Mouse (Mus musculus): ENCODE measurements around the gene Baz2a.
"Not testable (repeated sequence)": the region's sequence is repeated elsewhere in the genome, so short reads cannot be mapped to it uniquely, and the experiment has no call there.

Gene Baz2a

DNA sequence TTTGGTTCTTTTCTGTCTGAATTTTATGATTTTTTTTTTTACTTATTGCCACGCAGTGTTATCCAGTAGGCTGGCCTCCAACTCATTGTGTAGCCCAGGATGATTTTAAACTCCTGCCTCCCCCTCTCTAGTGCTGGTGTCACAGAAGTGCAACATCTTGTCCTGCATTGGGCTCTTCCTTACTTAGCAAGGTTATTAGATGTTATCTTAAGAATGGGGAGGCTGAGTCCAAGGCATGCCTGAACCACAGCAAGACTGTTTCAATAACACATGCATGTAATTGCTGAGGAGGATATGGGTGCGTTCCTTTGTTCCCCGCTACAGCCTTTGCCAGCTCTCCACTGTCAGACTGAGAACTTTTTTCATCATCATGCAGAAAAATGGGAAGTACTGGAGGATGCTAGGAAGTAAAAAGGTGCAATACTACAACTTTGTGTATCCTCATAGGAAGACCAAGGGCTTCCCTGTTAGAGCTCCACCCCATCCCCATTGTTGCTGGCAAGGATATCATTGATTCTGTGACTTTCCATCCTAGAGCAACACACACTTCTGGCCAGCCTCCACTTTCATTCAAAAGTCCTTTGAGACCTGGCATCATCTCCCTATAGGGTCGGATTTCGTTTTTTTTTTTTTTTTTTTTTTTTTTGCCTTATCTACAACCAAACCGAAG lies 9.4 kb upstream of the Baz2a start:
- no peak for DNase-seq (ENCODE audit: low read depth, low spot score)

GRCm38 (mm10) chr10:128082477-128082808 lies 8.9 kb upstream of the Baz2a start:
- DNase-seq (ENCODE audit: low read depth, low spot score): no peak

DNA sequence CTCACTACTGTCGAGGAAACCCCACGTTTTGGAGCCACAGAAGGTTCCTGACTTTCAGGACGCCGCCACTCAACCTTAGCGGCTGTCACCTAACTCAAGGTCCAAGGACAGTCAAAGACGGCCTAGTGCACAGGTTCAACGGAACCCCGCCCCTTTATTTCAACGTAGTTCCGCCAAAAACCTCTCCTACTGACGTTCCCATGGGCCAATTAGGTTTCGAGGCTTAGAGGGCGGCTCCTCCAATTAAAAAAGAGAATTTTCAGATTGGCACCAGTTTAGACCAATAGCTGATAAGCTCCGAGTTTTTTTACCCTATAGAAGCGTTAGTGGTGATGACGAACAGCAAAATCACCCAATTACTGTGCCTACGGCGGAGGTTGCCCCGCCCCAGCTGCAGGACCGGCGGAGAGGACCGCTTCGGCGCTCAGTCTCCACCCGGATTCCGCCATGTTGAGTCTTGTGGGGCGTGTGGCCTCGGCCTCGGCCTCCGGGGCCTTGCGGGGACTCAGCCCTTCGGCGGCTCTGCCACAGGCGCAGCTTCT lies 8.4 kb upstream of the Baz2a start, which contains the start of gene Atp5b:
Atp5b (plus strand) TSS at position 394 of the 542 bp plus-strand sequence.
- DNase-seq (ENCODE audit: low read depth, low spot score): peak; percentile 100

GRCm38 (mm10) chr10:128083688-128084087 lies 7.7 kb upstream of the Baz2a start:
- no peak for DNase-seq (ENCODE audit: low read depth, low spot score)

DNA sequence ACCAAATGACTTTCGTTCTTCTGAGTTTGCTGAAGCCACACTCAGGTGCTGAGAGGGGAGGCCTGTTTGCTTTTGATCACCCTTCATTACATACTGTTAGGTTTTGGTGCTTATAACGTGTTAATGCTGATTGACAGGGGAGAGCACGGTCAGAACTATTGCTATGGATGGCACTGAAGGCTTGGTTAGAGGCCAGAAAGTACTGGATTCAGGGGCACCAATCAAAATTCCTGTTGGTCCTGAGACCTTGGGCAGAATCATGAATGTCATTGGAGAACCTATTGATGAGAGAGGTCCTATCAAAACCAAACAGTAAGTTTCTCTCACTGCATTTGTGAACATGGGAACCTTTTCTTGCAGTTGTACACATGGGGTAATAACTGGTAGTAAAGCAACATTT lies 7.2 kb upstream of the Baz2a start:
- DNase-seq (ENCODE audit: low read depth, low spot score): no peak

GRCm38 (mm10) chr10:128086391-128086790 lies 5.0 kb upstream of the Baz2a start:
- no peak for DNase-seq (ENCODE audit: low read depth, low spot score)

DNA sequence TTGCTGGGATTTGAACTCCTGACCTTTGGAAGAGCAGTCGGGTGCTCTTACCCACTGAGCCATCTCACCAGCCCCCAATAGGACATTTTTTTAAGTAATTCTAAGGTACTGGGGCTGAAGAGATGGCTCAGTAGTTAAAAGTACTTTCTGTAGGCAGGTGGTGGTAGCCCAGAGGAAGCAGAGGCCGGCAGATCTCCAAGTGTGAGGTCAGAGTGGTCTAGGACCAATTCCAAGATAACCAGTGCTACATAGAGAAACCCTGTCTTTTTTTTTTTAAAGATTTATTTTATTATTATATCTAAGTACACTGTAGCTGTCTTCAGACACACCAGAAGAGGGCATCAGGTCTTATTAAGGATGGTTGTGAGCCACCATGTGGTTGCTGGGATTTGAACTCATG lies 4.2 kb upstream of the Baz2a start:
- not testable (repeated sequence) for DNase-seq (ENCODE audit: low read depth, low spot score)

DNA sequence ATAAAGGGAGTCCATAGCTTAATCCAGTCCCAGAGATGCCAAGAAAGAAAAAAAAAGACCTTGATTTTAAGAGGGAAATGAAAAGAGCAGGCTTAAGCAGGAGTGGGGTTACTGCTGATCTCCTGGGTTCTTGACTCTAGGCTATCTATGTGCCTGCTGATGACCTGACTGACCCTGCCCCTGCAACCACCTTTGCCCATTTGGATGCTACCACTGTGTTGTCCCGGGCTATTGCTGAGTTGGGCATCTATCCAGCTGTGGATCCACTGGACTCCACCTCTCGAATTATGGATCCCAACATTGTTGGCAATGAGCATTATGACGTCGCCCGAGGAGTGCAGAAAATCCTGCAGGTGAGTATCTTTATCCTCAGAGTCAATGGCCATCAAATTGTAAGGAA lies 3.2 kb upstream of the Baz2a start:
- no peak for DNase-seq (ENCODE audit: low read depth, low spot score)

DNA sequence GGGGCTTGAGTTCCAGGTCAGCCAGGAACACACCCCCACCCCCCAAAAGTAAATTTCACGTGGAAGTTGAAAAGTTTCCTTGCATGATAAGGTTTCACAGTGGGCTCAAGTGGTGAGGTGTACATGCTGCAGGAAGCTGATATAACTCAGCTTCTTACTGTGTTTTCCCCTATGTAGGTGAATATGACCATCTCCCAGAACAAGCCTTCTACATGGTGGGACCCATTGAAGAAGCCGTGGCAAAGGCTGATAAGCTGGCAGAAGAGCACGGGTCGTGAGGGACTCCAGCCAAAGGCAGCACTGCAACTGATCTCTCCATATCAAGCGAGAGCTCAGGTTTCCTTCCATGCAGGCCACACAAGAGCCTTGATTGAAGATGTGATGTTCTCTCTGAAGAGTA lies 1.5 kb upstream of the Baz2a start:
- no peak for DNase-seq (ENCODE audit: low read depth, low spot score)

- peak; percentile 89 for DNase-seq (ENCODE audit: low read depth, low spot score)
These were observed 470 bp upstream of the Baz2a start for GRCm38 (mm10) chr10:128090651-128091563.

GRCm38 (mm10) chr10:128092506-128093495 lies 1.4 kb downstream of the Baz2a start:
- peak; percentile 67 for DNase-seq (ENCODE audit: low read depth, low spot score)

DNA sequence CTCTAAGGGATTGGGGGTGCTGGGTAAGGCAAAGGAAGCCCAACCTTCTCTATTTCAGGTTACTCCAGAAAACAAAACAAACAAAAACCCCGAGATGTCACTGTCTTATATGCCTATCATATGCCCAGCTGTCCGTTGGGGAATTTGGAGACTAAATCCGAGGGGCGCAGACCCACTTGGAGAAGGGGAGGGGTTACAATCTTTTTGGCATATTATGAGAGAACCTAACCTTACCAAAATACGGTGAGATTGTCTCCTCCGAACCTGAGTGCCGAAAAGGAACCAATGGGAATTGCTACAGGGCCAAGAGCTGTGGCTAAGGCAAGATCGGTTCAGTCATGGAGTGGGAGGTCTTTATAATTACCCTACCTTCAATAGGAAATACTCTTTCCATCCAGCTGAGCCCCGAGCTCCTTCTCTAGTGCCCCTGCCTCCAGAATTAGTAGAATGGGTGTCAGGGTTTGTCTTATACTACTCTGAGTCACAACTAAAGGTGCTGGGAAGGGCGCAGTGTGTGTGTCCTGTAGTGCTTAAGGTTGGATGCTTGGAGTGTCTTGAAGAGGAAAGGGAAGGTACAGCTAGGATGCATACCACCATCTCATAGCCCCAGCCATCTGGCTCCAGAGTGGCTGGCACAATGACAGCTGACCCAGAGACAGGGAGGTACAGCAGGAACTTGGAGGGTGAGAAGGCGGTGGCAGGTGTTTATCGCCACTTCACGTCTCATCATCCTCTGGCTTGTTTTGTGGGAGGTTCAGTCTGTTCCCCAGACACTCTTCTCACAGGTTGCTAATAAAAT lies 2.3 kb downstream of the Baz2a start:
- DNase-seq (ENCODE audit: low read depth, low spot score): no peak

GRCm38 (mm10) chr10:128094340-128094968 lies 3.1 kb downstream of the Baz2a start:
- peak; percentile 77 for DNase-seq (ENCODE audit: low read depth, low spot score)

DNA sequence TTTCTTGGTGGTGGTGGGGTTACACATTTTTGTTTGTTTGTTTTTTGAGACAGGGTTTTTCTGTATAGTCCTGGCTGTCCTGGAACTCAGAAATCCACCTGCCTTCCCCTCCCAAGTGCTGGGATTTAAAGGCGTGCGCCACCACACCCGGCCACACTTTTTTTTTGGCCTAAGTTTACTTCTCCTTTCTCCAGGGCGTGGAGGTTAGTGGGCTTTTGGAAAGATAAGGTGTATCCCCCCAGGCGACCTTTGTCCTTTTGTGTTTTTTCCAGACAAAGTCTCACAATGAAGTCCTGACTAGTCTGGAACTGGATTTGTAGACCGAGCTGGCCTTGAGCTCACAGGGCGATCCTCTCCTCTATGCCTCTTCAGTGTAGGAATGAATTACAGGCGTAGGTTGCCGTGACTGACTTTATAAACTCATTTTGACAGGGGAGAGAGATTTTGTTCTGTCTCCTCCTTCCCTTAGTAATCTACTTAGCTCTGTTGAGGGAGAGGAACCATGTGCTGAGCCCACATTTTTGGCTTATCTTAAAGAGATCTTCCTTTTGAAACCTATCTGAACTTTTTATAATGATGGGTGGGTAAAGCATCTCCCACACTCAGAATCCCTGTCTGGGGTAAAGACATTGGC lies 3.7 kb downstream of the Baz2a start:
- no peak for DNase-seq (ENCODE audit: low read depth, low spot score)

DNA sequence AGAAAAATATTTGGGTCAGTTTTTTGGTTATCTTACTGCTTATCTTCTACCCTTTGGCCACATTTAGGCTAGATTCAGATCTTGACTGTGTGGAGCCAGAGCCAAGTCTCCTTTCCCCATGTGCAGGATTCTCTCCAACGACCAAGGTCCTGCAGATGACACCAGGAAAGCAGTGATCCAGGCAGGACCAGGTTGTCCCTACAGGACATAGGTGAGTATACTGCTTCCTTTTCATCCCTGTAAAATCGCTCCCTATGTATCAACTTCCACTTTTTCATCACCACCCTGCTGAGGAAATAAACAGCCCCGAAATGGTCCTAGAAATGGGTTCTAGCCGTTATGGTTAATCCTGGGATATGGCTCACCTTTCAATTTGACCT lies 4.9 kb downstream of the Baz2a start:
- DNase-seq (ENCODE audit: low read depth, low spot score): no peak

- DNase-seq (ENCODE audit: low read depth, low spot score): peak; percentile 89
These were observed 5.6 kb downstream of the Baz2a start for GRCm38 (mm10) chr10:128096693-128097586.

DNA sequence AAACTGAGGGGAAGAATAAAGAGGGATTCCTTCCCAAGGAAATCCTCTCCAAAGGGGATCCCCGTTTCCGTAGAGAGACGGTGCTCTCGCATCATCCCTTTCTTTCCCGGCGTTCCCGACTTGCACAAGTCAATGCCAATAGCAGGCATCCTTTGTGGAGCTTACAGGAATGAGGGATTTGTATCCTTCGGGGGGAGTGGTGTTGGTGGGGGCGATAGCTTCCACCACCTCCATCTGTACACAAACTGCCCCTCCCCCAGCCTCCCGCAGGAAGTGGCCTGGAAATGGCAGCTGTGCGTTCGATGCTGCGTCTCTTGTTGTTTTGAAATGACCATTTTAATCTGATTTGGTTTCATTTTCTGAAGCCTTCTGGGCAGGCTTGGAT lies 6.2 kb downstream of the Baz2a start:
- DNase-seq (ENCODE audit: low read depth, low spot score): peak; percentile 28

- DNase-seq (ENCODE audit: low read depth, low spot score): no peak
These were observed 18.9 kb downstream of the Baz2a start for GRCm38 (mm10) chr10:128110103-128110761.

Data from forelimb bud, embryonic 11.5 days (tissue).